In the genomic region with DNA sequence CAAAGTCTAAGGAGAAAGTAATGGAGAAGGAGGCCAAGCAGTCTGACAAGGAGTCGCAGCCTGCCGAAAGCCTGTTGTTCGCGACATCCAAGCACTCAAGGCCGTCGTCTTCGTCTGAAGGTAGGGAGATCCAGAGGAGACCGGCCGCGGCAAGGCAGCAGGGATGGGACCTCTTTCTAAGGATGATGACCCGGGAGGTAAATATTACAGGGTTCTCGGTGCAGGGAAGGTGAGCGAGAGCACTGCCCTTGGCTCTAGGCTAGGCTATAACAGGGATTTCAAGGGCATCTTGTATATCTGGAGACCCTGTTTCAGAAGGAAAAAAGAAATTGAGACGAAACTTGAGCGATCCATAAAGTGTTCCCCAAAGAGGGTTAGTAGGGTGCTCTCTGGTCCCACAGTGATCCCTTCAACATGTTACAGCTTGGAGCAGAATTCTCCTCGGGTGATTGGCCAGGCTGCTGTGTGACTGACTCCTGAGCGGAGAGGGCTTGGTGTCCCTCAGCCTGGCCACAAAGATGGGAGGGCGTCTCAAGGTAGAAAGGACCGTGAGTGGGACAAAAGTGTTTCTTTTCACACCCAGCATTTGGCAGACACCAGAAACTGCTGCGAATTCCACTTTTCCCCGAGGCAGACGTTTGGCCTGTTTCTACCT, we compare ENCODE assay signal across 8 mouse cellular contexts. TPM values are rescaled to one million over a fixed set of nuclear protein-coding genes. Genes with fewer than 3 reads are reported as not detected.
DNase-seq lines count a peak whose midpoint lies in the region; ATAC-seq lines count a peak whose summit lies in the region.

No protein-coding gene starts in this region.

- ATAC-seq in megakaryocyte-erythroid progenitor cell, adult 5-6 weeks (replicated peaks; ENCODE audit: low FRiP score, low TSS enrichment, poor library complexity, severe bottlenecking), result 0 out of 2 replicates have a peak, but pooled peaks have one; percentile 8

- WGBS in hindbrain, embryonic 10.5 days, result 25% methylated on average over 22 of the region's 22 CpGs

- no peaks in the 10 kb centered on the region for H3K4me1 ChIP-seq in brown adipose tissue, adult 24 weeks (ENCODE audit: control insufficient read depth, insufficient read depth, insufficient read length, low read length)
- H3K4me1 ChIP-seq in hindbrain, embryonic 10.5 days (replicated peaks), result peaks cover 32% of the 10 kb centered on the region

- H3K9me3 ChIP-seq in hindbrain, embryonic 10.5 days, result no peaks in the 10 kb centered on the region

- no peak overlapping the region for H3K27ac ChIP-seq in brown adipose tissue, adult 24 weeks (replicated peaks; ENCODE audit: low read depth, low read length)
- H3K27ac ChIP-seq in hindbrain, embryonic 10.5 days, result peak overlapping the region; percentile 90

- peak; percentile 95 for DNase-seq in heart, adult 11 months
- no peak for DNase-seq in heart, postnatal 36 days
- DNase-seq in hindbrain, embryonic 10.5 days (ENCODE audit: low spot score), result no peak
- DNase-seq in natural killer cell, adult 2 months (ENCODE audit: low spot score in 2 of 2), result no peak
- no peak for DNase-seq in gastrocnemius, postnatal 10 days
- no peak for DNase-seq in spleen, postnatal 10 days (ENCODE audit: low spot score in 2 of 2)

- intact Hi-C loops in heart, postnatal 36 days (cut with DNase I), result no loop called here

- peak overlapping the region; percentile 97 for H3K4me3 ChIP-seq in brown adipose tissue, adult 24 weeks (ENCODE audit: insufficient read depth, low read depth, low read length)
- H3K4me3 ChIP-seq in hindbrain, embryonic 10.5 days, result peak overlapping the region; percentile 90

- H3K27me3 ChIP-seq in hindbrain, embryonic 10.5 days (ENCODE audit: insufficient read depth, poor library complexity, severe bottlenecking), result no peaks in the 10 kb centered on the region

- peaks cover 30% of the 10 kb centered on the region for H3K36me3 ChIP-seq in hindbrain, embryonic 10.5 days

RNA-seq across cellular contexts. Expression of gene Spata33, which starts 0.6 kb away (rescaled TPM):
- 10 to 100 TPM; 22.5 to 27.2 TPM for total RNA-seq in heart, postnatal 36 days (2021)
- polyA plus RNA-seq in brown adipose tissue, adult 24 weeks (2012; ENCODE audit: insufficient read depth, insufficient read length, missing spikeins), result 5.8 TPM in 1 of 2 replicates, not detected in the other
- 5.3 and 5.7 TPM in 2 replicates for polyA plus RNA-seq in hindbrain, embryonic 10.5 days (2016; fragmentation: Nextera tagmentation; extraction: Ambion mirVana)
- 0.59 and 1.8 TPM in 2 replicates for total RNA-seq in megakaryocyte-erythroid progenitor cell, adult 5-6 weeks (2014; fragmentation: Nextera tagmentation)
- total RNA-seq in megakaryocyte-erythroid progenitor cell, adult 5-6 weeks (2017), result 0.66 and 1.1 TPM in 2 replicates
- total RNA-seq in gastrocnemius, postnatal 10 days (2021), result 1 to 10 TPM; 1.2 to 2.4 TPM

RNA-seq across cellular contexts. Expression of gene Chmp1a, which starts 0.7 kb away (rescaled TPM):
- total RNA-seq in heart, postnatal 36 days (2021), result 10 to 100 TPM; 53.9 to 69.1 TPM
- polyA plus RNA-seq in brown adipose tissue, adult 24 weeks (2012; ENCODE audit: insufficient read depth, insufficient read length, missing spikeins), result 34.7 and 39.5 TPM in 2 replicates
- polyA plus RNA-seq in hindbrain, embryonic 10.5 days (2016; fragmentation: Nextera tagmentation; extraction: Ambion mirVana), result 142 and 158 TPM in 2 replicates
- total RNA-seq in megakaryocyte-erythroid progenitor cell, adult 5-6 weeks (2014; fragmentation: Nextera tagmentation), result 44.4 and 57.1 TPM in 2 replicates
- 25.8 and 34.0 TPM in 2 replicates for total RNA-seq in megakaryocyte-erythroid progenitor cell, adult 5-6 weeks (2017)
- total RNA-seq in gastrocnemius, postnatal 10 days (2021), result 10 to 100 TPM; 41.0 to 48.2 TPM

RNA-seq across cellular contexts. Expression of gene Cdk10, which starts 11.4 kb away (rescaled TPM):
- 10 to 100 TPM; 19.6 to 24.0 TPM for total RNA-seq in heart, postnatal 36 days (2021)
- polyA plus RNA-seq in brown adipose tissue, adult 24 weeks (2012; ENCODE audit: insufficient read depth, insufficient read length, missing spikeins), result 11.4 and 12.3 TPM in 2 replicates
- 36.7 and 37.2 TPM in 2 replicates for polyA plus RNA-seq in hindbrain, embryonic 10.5 days (2016; fragmentation: Nextera tagmentation; extraction: Ambion mirVana)
- total RNA-seq in megakaryocyte-erythroid progenitor cell, adult 5-6 weeks (2014; fragmentation: Nextera tagmentation), result 45.0 and 57.8 TPM in 2 replicates
- 33.7 and 35.4 TPM in 2 replicates for total RNA-seq in megakaryocyte-erythroid progenitor cell, adult 5-6 weeks (2017)
- 10 to 100 TPM; 14.2 to 18.7 TPM for total RNA-seq in gastrocnemius, postnatal 10 days (2021)

RNA-seq across cellular contexts. Expression of gene Spata2l, which starts 22.8 kb away (rescaled TPM):
- 1 to 10 TPM; 5.4 to 6.2 TPM for total RNA-seq in heart, postnatal 36 days (2021)
- polyA plus RNA-seq in brown adipose tissue, adult 24 weeks (2012; ENCODE audit: insufficient read depth, insufficient read length, missing spikeins), result 1.4 and 1.9 TPM in 2 replicates
- polyA plus RNA-seq in hindbrain, embryonic 10.5 days (2016; fragmentation: Nextera tagmentation; extraction: Ambion mirVana), result 2.3 and 3.3 TPM in 2 replicates
- total RNA-seq in megakaryocyte-erythroid progenitor cell, adult 5-6 weeks (2014; fragmentation: Nextera tagmentation), result 1.8 and 1.9 TPM in 2 replicates
- total RNA-seq in megakaryocyte-erythroid progenitor cell, adult 5-6 weeks (2017), result 0.27 TPM in 1 of 2 replicates, not detected in the other
- 1 to 10 TPM; 1.2 to 1.5 TPM for total RNA-seq in gastrocnemius, postnatal 10 days (2021)

RNA-seq across cellular contexts. Expression of gene Dpep1, which starts 27.2 kb away (rescaled TPM):
- 10 to 100 TPM; 32.3 to 53.6 TPM for total RNA-seq in heart, postnatal 36 days (2021)
- 29.4 and 31.2 TPM in 2 replicates for polyA plus RNA-seq in brown adipose tissue, adult 24 weeks (2012; ENCODE audit: insufficient read depth, insufficient read length, missing spikeins)
- polyA plus RNA-seq in hindbrain, embryonic 10.5 days (2016; fragmentation: Nextera tagmentation; extraction: Ambion mirVana), result 3.2 and 4.9 TPM in 2 replicates
- not detected in 2 replicates for total RNA-seq in megakaryocyte-erythroid progenitor cell, adult 5-6 weeks (2014; fragmentation: Nextera tagmentation)
- total RNA-seq in megakaryocyte-erythroid progenitor cell, adult 5-6 weeks (2017), result not detected in 2 replicates
- 1 to 10 TPM; 5.1 to 6.6 TPM for total RNA-seq in gastrocnemius, postnatal 10 days (2021)

Comparison
In these comparisons a context has a peak if more than half of its experiments do, and no peak if none do; other contexts are left out.
1. RNA of gene Spata33, which starts 0.6 kb away (total RNA-seq): 22.5 to 27.2 TPM in heart, postnatal 36 days; 1.2 to 2.4 TPM in gastrocnemius, postnatal 10 days and 0.59 to 1.8 TPM in megakaryocyte-erythroid progenitor cell, adult 5-6 weeks; every median in the first group is over 4 times any median in the second.